Mouse (Mus musculus): ENCODE measurements around the gene Uhmk1. TPM values are rescaled to one million over a fixed set of nuclear protein-coding genes. Genes with fewer than 3 reads are reported as not detected.
"Not testable (repeated sequence)": the region's sequence is repeated elsewhere in the genome, so short reads cannot be mapped to it uniquely, and the experiment has no call there.

The Uhmk1 gene
- 14.3 and 14.8 TPM in 2 replicates for polyA plus RNA-seq (2016; fragmentation: Nextera tagmentation; extraction: Ambion mirVana)

GRCm38 (mm10) chr1:170214757-170215522, at the start of gene Uhmk1:
Gene Uhmk1, minus strand, starts transcription at chr1:170215397.
- peaks cover 22% of the 10 kb centered on the region for H3K36me3 ChIP-seq (replicated peaks)
- peaks cover 9% of the 10 kb centered on the region for H3K4me1 ChIP-seq
- H3K27ac ChIP-seq, result peak within 1 kb of the TSS; percentile 81
- peak within 1 kb of the TSS; percentile 94 for H3K9ac ChIP-seq
- H3K4me2 ChIP-seq, result peak within 1 kb of the TSS; percentile 69
- peak; percentile 99 for ATAC-seq (ENCODE audit: low FRiP score)
- no peaks in the 10 kb centered on the region for H3K27me3 ChIP-seq
- H3K9me3 ChIP-seq, result no peaks in the 10 kb centered on the region
- WGBS, result under 1% methylated on average over 66 of the region's 70 CpGs
- H3K4me3 ChIP-seq (replicated peaks), result peak within 1 kb of the TSS; percentile 99

GRCm38 (mm10) chr1:170255560-170255910, 40.3 kb upstream of the Uhmk1 start:
- peaks cover 11% of the 10 kb centered on the region; the same call in 1 of the 2 replicates for H3K27me3 ChIP-seq
- H3K4me3 ChIP-seq (replicated peaks), result peak overlapping the region; percentile 78
- peak overlapping the region; percentile 81 for H3K9ac ChIP-seq
- peaks cover 7% of the 10 kb centered on the region for H3K4me1 ChIP-seq
- WGBS, result 2% methylated on average over 32 of the region's 32 CpGs
- peak overlapping the region; percentile 78 for H3K4me2 ChIP-seq
- peak; percentile 100 for ATAC-seq (ENCODE audit: low FRiP score)
- no peaks in the 10 kb centered on the region for H3K9me3 ChIP-seq
- H3K27ac ChIP-seq, result 0 out of 2 replicates have a peak overlapping the region, but pooled peaks have one; percentile 13
- H3K36me3 ChIP-seq (replicated peaks), result no peaks in the 10 kb centered on the region

GRCm38 (mm10) chr1:170254893-170255559, 39.8 kb upstream of the Uhmk1 start:
- peak overlapping the region; percentile 81 for H3K9ac ChIP-seq
- H3K4me2 ChIP-seq, result peak overlapping the region; percentile 78
- no peaks in the 10 kb centered on the region for H3K9me3 ChIP-seq
- peaks cover 7% of the 10 kb centered on the region for H3K4me1 ChIP-seq
- H3K27ac ChIP-seq, result 0 out of 2 replicates have a peak overlapping the region, but pooled peaks have one; percentile 13
- WGBS, result 28% methylated on average over 30 of the region's 30 CpGs
- peaks cover 11% of the 10 kb centered on the region; the same call in 1 of the 2 replicates for H3K27me3 ChIP-seq
- peak overlapping the region; percentile 78 for H3K4me3 ChIP-seq (replicated peaks)
- peak; percentile 30; the same call in 1 of the 2 replicates for ATAC-seq (ENCODE audit: low FRiP score)
- no peaks in the 10 kb centered on the region for H3K36me3 ChIP-seq (replicated peaks)

GRCm38 (mm10) chr1:170245016-170245415, 29.8 kb upstream of the Uhmk1 start:
- H3K27me3 ChIP-seq, result peaks cover 20% of the 10 kb centered on the region
- no peaks in the 10 kb centered on the region for H3K9me3 ChIP-seq
- H3K36me3 ChIP-seq (replicated peaks), result no peaks in the 10 kb centered on the region
- H3K27ac ChIP-seq, result no peak overlapping the region
- no peak for ATAC-seq (ENCODE audit: low FRiP score)
- WGBS, result 86% methylated on average over 3 of the region's 3 CpGs
- no peaks in the 10 kb centered on the region for H3K4me1 ChIP-seq
- no peak overlapping the region for H3K4me3 ChIP-seq (replicated peaks)
- no peak overlapping the region for H3K4me2 ChIP-seq
- no peak overlapping the region for H3K9ac ChIP-seq

GRCm38 (mm10) chr1:170232688-170233087, 17.5 kb upstream of the Uhmk1 start, which contains the start of gene Sh2d1b2:
Gene Sh2d1b2, plus strand, starts transcription at chr1:170232749.
- 80% methylated on average over 6 of the region's 6 CpGs for WGBS
- not testable (repeated sequence) for H3K27ac ChIP-seq; H3K4me3 ChIP-seq (replicated peaks); H3K4me1 ChIP-seq; ATAC-seq (ENCODE audit: low FRiP score); H3K9me3 ChIP-seq; H3K36me3 ChIP-seq (replicated peaks); H3K9ac ChIP-seq; H3K4me2 ChIP-seq; H3K27me3 ChIP-seq

GRCm38 (mm10) chr1:170223276-170223675, 8.1 kb upstream of the Uhmk1 start:
- no peaks in the 10 kb centered on the region for H3K9me3 ChIP-seq
- H3K36me3 ChIP-seq (replicated peaks), result no peaks in the 10 kb centered on the region
- H3K4me3 ChIP-seq (replicated peaks), result no peak overlapping the region
- H3K27ac ChIP-seq, result no peak overlapping the region
- 84% methylated on average over 2 of the region's 2 CpGs for WGBS
- no peak overlapping the region for H3K9ac ChIP-seq
- H3K27me3 ChIP-seq, result 0 out of 2 replicates have a peak, but pooled peaks cover 5% of the 10 kb centered on the region
- H3K4me2 ChIP-seq, result no peak overlapping the region
- ATAC-seq (ENCODE audit: low FRiP score), result no peak
- no peaks in the 10 kb centered on the region for H3K4me1 ChIP-seq

- Histone ChIP-seq H3K36me3 (replicated peaks) (no peaks in the 10 kb centered on the region), H3K9me3 (no peaks in the 10 kb centered on the region), H3K4me1 (no peaks in the 10 kb centered on the region), H3K4me3 (replicated peaks) (no peak overlapping the region), H3K9ac (no peak overlapping the region), H3K27me3 (0 out of 2 replicates have a peak, but pooled peaks cover 5% of the 10 kb centered on the region), H3K27ac (no peak overlapping the region), H3K4me2 (no peak overlapping the region)
- no peak for ATAC-seq (ENCODE audit: low FRiP score)
Observed at GRCm38 (mm10) chr1:170220351-170220750, 5.2 kb upstream of the Uhmk1 start.

GRCm38 (mm10) chr1:170218091-170218884, 3.1 kb upstream of the Uhmk1 start:
- Histone ChIP-seq H3K27ac (no peak overlapping the region), H3K36me3 (replicated peaks) (no peaks in the 10 kb centered on the region), H3K27me3 (0 out of 2 replicates have a peak, but pooled peaks cover 3% of the 10 kb centered on the region), H3K4me3 (replicated peaks) (no peak overlapping the region), H3K4me1 (peaks cover 8% of the 10 kb centered on the region), H3K9ac (no peak overlapping the region), H3K4me2 (no peak overlapping the region), H3K9me3 (no peaks in the 10 kb centered on the region)
- WGBS, result 80% methylated on average over 6 of the region's 6 CpGs
- ATAC-seq (ENCODE audit: low FRiP score), result no peak

- Histone ChIP-seq H3K9ac (peak overlapping the region; percentile 94; the same call in 1 of the 2 replicates), H3K4me3 (replicated peaks) (peak overlapping the region; percentile 99), H3K9me3 (no peaks in the 10 kb centered on the region), H3K27me3 (no peaks in the 10 kb centered on the region), H3K36me3 (replicated peaks) (peaks cover 17% of the 10 kb centered on the region), H3K4me1 (peaks cover 9% of the 10 kb centered on the region), H3K4me2 (peak overlapping the region; percentile 69), H3K27ac (no peak overlapping the region)
- peak; percentile 25; the same call in 1 of the 2 replicates for ATAC-seq (ENCODE audit: low FRiP score)
- WGBS, result 80% methylated on average over 3 of the region's 3 CpGs
Observed at GRCm38 (mm10) chr1:170215590-170215989, 393 bp upstream of the Uhmk1 start.

- H3K4me3 ChIP-seq (replicated peaks), result peak overlapping the region; percentile 99
- peaks cover 9% of the 10 kb centered on the region for H3K4me1 ChIP-seq
- no peak for ATAC-seq (ENCODE audit: low FRiP score)
- H3K27me3 ChIP-seq, result no peaks in the 10 kb centered on the region
- H3K9ac ChIP-seq, result peak overlapping the region; percentile 94
- no peak overlapping the region for H3K27ac ChIP-seq
- H3K36me3 ChIP-seq (replicated peaks), result peaks cover 22% of the 10 kb centered on the region
- 52% methylated on average over 7 of the region's 7 CpGs for WGBS
- H3K9me3 ChIP-seq, result no peaks in the 10 kb centered on the region
- H3K4me2 ChIP-seq, result peak overlapping the region; percentile 69
Observed at GRCm38 (mm10) chr1:170214383-170214756, 827 bp downstream of the Uhmk1 start.

GRCm38 (mm10) chr1:170213181-170213879, 1.9 kb downstream of the Uhmk1 start:
- Histone ChIP-seq H3K36me3 (replicated peaks) (peaks cover 32% of the 10 kb centered on the region), H3K4me3 (replicated peaks) (no peak overlapping the region), H3K27me3 (no peaks in the 10 kb centered on the region), H3K4me1 (peaks cover 9% of the 10 kb centered on the region), H3K9me3 (no peaks in the 10 kb centered on the region), H3K9ac (no peak overlapping the region), H3K4me2 (no peak overlapping the region), H3K27ac (no peak overlapping the region)
- 94% methylated on average over 10 of the region's 10 CpGs for WGBS
- ATAC-seq (ENCODE audit: low FRiP score), result no peak
